Mouse (Mus musculus) cerebellum, adult 2 months (tissue): ENCODE data around the gene Gdf7.

ENCODE experiments used
- CTCF ChIP-seq: fragments of 200-500 bp; IDR thresholded peaks from 2 replicates; pipeline ENCODE4 v1.5.1; 2011; ENCODE audit warnings: low read depth, mild to moderate bottlenecking, control low read depth, low read length, moderate library complexity, borderline replicate concordance; ENCODE audit not compliant: insufficient read depth
- POLR2A ChIP-seq: fragments of 200-500 bp; IDR thresholded peaks from 2 replicates; pipeline ENCODE4 v1.6.1; 2011; ENCODE audit warnings: low read length, control low read depth, borderline replicate concordance; ENCODE audit not compliant: insufficient read depth

- TF ChIP-seq POLR2A: no peak
- no peak for TF ChIP-seq CTCF
Measured at GRCm38 (mm10) chr12:8305258-8305657, 3.5 kb upstream of the Gdf7 start.
